Mouse (Mus musculus) hindbrain, embryonic 10.5 days (tissue): ENCODE measurements at regions not wholly inside any gene's neighbourhood (a gene's known extent, or its start where the extent isn't known, plus 50 kb on each side); places are given as distances from the start of the nearest gene placed in this dataset.
A peak's percentile ranks its signal among the peaks of the same experiment; 100 is the strongest.
"Not testable (repeated sequence)": the region's sequence is repeated elsewhere in the genome, so short reads cannot be mapped to it uniquely, and the experiment has no call there.

Experiments
- DNase-seq: peaks from one replicate; pipeline ENCODE4 v3.0.0-alpha.2; 2017; ENCODE audit warnings: low spot score
- H3K27ac ChIP-seq: fragments of 300-500 bp; sonication (generic); 2 replicates; pipeline ENCODE4 v1.5.1; 2016; ENCODE audit warnings: mild to moderate bottlenecking, moderate library complexity
- H3K27me3 ChIP-seq: fragments of 300-500 bp; sonication (generic); 2 replicates; pipeline ENCODE4 v1.6.1; 2016; ENCODE audit warnings: mild to moderate bottlenecking; ENCODE audit not compliant: poor library complexity, insufficient read depth, severe bottlenecking
- H3K36me3 ChIP-seq: fragments of 300-500 bp; sonication (generic); 2 replicates; pipeline ENCODE4 v1.6.1; 2016; ENCODE audit warnings: mild to moderate bottlenecking, moderate library complexity
- H3K4me1 ChIP-seq: fragments of 300-500 bp; sonication (generic); replicated peaks from 2 replicates; pipeline ENCODE4 v1.6.1; 2016; ENCODE audit warnings: mild to moderate bottlenecking
- H3K4me3 ChIP-seq: fragments of 300-500 bp; sonication (generic); 2 replicates; pipeline ENCODE4 v1.5.1; 2016; ENCODE audit warnings: mild to moderate bottlenecking, moderate library complexity
- H3K9me3 ChIP-seq: fragments of 300-500 bp; sonication (generic); 2 replicates; pipeline ENCODE4 v1.6.1; 2016; ENCODE audit warnings: mild to moderate bottlenecking, moderate library complexity
- WGBS: fragments of 180-500 bp; shearing (Covaris S2); methylation state at CpG from one replicate; pipeline ENCODE4 v1.1.7; 2016; 5-methylcytosine and 5-hydroxymethylcytosine counted together

DNA sequence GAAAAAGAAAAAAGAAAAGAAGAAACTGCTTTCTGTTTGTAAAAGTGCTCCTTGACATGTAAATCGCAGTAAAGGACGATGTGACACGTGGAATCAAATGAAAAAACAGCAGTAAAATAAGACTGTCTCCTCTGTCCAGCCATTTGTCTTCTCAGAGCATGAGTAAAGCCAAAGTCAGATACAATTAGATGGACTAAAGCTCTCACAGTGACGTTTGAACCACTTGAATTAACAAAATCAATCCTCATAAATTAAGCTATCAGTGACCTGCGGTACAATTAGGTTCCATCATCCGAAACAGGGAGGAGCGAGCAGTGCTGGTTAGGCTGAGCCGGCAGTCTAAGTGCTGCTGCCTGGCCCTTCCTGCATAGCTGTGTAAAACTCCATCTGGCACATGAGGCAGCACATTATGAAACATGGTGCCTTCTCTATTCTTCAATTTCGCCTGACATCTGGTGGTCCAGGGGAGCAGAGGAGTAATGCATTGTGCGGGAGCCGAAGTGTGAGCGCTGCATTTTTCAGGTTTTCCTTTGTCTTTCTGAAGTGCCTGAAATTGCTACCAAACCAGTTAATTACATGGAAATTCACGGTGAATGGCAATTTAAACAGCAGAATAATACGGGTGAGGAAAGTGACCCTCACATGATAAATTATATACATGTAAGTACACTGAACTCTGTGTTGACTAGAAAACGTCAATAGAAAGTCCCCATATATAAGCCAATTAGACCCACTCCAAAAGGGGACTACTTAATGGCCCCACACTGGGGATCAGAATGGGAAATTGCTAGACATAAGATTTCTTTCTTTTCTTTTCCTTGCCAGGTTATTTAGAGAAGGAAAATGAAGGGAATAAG, 118.1 kb downstream of the Mmrn1 start:
- H3K27ac ChIP-seq = peak overlapping the region; percentile 46
- no peaks in the 10 kb centered on the region for H3K36me3 ChIP-seq
- H3K4me1 ChIP-seq = peaks cover 15% of the 10 kb centered on the region; the same call in 1 of the 2 replicates
- peaks cover 8% of the 10 kb centered on the region for H3K27me3 ChIP-seq
- 56% methylated on average over 15 of the region's 15 CpGs for WGBS
- DNase-seq = peak; percentile 53
- H3K9me3 ChIP-seq = no peaks in the 10 kb centered on the region
- H3K4me3 ChIP-seq = no peak overlapping the region

DNA sequence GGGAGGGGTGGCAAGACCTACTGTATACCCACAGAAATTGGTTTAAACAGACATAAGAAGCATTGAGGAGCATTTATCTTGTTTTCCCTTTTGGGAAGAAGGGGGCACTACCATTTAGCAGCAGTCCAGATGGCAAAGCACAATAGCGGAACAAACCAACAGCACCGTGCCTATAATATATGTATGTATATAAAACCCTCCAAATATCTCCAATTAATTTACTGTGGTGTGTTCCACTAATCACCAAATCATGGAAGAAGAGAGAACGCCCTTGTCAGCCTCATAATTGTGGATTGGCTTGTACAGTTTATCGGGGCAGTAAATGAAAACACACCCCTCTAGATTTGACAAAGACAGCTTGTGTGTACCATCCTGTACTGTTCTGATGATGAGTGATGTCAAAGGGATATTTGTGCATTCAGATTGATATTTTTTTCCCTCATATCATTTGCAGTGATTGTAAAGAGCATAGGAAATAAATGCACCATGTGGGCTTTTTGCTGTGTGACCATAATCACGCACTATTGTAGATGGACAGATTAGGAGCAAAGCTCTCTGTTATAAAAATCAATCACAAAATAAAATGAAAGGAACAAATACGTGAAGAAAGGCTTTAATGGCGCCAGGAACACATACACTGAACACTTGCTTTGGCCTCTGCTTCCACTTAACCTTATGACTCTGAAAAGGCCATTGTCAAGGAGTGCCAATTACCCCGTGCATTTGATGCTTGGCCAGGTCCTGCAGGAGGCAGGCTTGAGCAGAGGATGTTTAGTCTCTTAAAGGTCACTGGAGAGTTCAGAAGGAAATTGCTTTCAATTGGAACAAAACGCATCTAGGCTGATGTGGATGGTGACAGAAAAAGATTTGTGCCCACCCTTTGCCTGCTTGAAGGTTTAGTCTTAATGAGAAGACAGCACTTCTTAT, 119.0 kb downstream of the Mmrn1 start:
- peak overlapping the region; percentile 46 for H3K27ac ChIP-seq
- DNase-seq = peak; percentile 12

DNA sequence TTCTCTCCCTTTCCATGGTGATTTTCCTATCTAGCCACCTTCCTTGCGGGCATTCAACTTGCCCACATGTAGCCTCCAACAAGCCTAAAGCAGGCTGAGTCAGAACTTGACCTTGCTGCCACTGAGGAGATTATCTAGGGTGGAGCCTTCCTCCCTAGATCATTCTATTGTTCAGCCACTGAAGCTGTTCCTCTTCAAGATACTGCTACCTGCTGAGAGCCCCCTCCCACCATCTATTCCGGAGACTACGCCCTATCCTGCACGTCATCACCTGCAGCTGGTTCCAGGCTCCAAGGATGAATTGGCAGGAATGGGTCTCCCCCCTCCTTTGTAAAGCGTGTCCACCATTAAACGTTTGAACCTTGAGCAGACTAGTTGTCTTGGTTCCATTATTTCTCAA, 122.9 kb downstream of the Mmrn1 start:
- H3K9me3 ChIP-seq, H3K27ac ChIP-seq, DNase-seq, H3K36me3 ChIP-seq, H3K27me3 ChIP-seq, H3K4me3 ChIP-seq: not testable (repeated sequence)
- H3K4me1 ChIP-seq = peaks cover 13% of the 10 kb centered on the region; the same call in 1 of the 2 replicates
- whole genome bisulfite sequencing = 82% methylated on average over 6 of the region's 6 CpGs

More for the DNA sequence above, 119.0 kb downstream of the Mmrn1 start:
- peaks cover 15% of the 10 kb centered on the region; the same call in 1 of the 2 replicates for H3K4me1 ChIP-seq
- no peak overlapping the region for H3K4me3 ChIP-seq
- H3K9me3 ChIP-seq = no peaks in the 10 kb centered on the region
- WGBS = 73% methylated on average over 9 of the region's 9 CpGs
- H3K36me3 ChIP-seq = no peaks in the 10 kb centered on the region
- peaks cover 8% of the 10 kb centered on the region for H3K27me3 ChIP-seq

DNA sequence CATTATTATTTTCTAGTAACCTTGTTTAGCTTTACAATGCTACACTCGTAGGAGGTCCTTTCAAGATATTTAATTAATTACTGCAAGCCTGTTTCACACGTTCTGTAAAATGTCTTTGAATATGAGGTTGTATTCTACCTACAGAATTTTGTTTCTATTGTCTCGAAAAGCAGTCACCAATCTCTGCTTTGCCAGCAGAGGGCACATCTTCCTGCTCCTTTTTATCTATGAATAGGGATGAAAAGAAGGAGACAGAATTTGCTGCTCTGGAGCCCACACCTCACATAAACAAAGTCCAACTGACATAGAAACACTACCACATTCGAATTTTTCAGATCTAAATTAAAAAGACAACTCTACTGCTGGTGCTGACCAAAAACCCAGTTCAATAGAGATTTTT, 117.0 kb upstream of the Ccser1 start:
- no peaks in the 10 kb centered on the region for H3K36me3 ChIP-seq
- H3K9me3 ChIP-seq = no peaks in the 10 kb centered on the region
- no peak overlapping the region for H3K27ac ChIP-seq
- no peaks in the 10 kb centered on the region for H3K27me3 ChIP-seq
- WGBS = 46% methylated on average over 4 of the region's 4 CpGs
- DNase-seq = no peak
- no peak overlapping the region for H3K4me3 ChIP-seq
- H3K4me1 ChIP-seq = peaks cover 16% of the 10 kb centered on the region

DNA sequence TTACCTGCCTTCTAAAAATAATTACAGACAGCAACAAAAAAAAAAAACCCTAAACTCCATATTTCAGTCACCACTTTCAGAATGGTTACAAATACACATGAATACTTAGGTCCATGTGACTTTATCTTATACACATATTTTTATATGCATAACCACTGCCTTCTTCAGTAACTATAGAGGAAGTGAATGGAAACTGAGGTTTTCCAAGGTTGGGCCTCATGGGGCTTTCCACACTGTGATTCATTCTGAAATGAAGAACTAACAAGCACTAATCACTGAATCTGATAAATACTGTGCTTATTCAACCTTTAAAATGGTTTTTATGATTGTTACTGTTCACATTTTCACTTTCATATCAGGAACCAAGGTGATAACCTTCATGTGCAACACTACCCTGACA, 114.4 kb upstream of the Ccser1 start:
- no peaks in the 10 kb centered on the region for H3K36me3 ChIP-seq
- H3K4me1 ChIP-seq = peaks cover 18% of the 10 kb centered on the region
- H3K4me3 ChIP-seq = no peak overlapping the region
- no peaks in the 10 kb centered on the region for H3K9me3 ChIP-seq
- no peak for DNase-seq
- H3K27ac ChIP-seq = no peak overlapping the region
- no peaks in the 10 kb centered on the region for H3K27me3 ChIP-seq

- H3K36me3 ChIP-seq = no peaks in the 10 kb centered on the region
- WGBS = 54% methylated on average over 10 of the region's 10 CpGs
- H3K9me3 ChIP-seq = no peaks in the 10 kb centered on the region
- peaks cover 18% of the 10 kb centered on the region for H3K4me1 ChIP-seq
- H3K27me3 ChIP-seq = no peaks in the 10 kb centered on the region
- DNase-seq = no peak
- peak overlapping the region; percentile 62 for H3K27ac ChIP-seq
- H3K4me3 ChIP-seq = no peak overlapping the region
Observed at GRCm38 (mm10) chr6:61066501-61067282, 113.4 kb upstream of the Ccser1 start.

- H3K4me3 ChIP-seq = peak overlapping the region; percentile 14; the same call in 1 of the 2 replicates
- H3K27ac ChIP-seq = peak overlapping the region; percentile 62
- H3K27me3 ChIP-seq = no peaks in the 10 kb centered on the region
- no peak for DNase-seq
- 35% methylated on average over 10 of the region's 10 CpGs for WGBS
- peaks cover 18% of the 10 kb centered on the region for H3K4me1 ChIP-seq
- H3K9me3 ChIP-seq = no peaks in the 10 kb centered on the region
- no peaks in the 10 kb centered on the region for H3K36me3 ChIP-seq
Observed at GRCm38 (mm10) chr6:61067355-61068116, 112.6 kb upstream of the Ccser1 start.

DNA sequence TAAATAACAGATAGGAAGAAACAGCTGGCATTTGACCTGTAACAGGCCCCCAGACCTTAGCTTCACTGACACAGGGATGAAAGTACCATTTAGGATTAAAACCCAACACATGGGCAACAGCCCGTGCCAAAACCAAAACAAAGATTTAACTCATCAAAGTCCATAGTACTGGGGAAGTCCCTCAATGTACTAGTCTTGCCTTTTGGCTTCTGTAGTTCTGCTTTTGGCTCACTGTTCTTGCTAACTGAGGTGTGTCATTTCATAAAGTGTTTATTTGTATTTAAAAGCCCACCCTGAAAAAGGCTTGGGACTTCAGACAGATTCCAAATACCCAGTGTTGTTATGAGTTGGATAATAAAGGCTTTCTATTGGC, 112.0 kb upstream of the Ccser1 start:
- H3K4me1 ChIP-seq = peaks cover 18% of the 10 kb centered on the region
- H3K27me3 ChIP-seq = no peaks in the 10 kb centered on the region
- WGBS = 28% methylated on average over 1 of the region's 1 CpGs
- no peaks in the 10 kb centered on the region for H3K9me3 ChIP-seq
- peak overlapping the region; percentile 14; the same call in 1 of the 2 replicates for H3K4me3 ChIP-seq
- H3K36me3 ChIP-seq = no peaks in the 10 kb centered on the region
- DNase-seq = no peak
- H3K27ac ChIP-seq = 0 out of 2 replicates have a peak overlapping the region, but pooled peaks have one; percentile 54

GRCm38 (mm10) chr6:61073267-61073666, 106.9 kb upstream of the Ccser1 start:
- 94% methylated on average over 3 of the region's 3 CpGs for WGBS
- no peaks in the 10 kb centered on the region for H3K36me3 ChIP-seq
- no peak overlapping the region for H3K4me3 ChIP-seq
- no peak for DNase-seq
- H3K27ac ChIP-seq = no peak overlapping the region
- H3K9me3 ChIP-seq = no peaks in the 10 kb centered on the region
- peaks cover 1% of the 10 kb centered on the region for H3K4me1 ChIP-seq
- H3K27me3 ChIP-seq = no peaks in the 10 kb centered on the region

GRCm38 (mm10) chr6:61073794-61074193, 106.3 kb upstream of the Ccser1 start:
- Histone ChIP-seq H3K9me3 (no peaks in the 10 kb centered on the region), H3K27ac (no peak overlapping the region), H3K4me1 (no peaks in the 10 kb centered on the region), H3K27me3 (no peaks in the 10 kb centered on the region), H3K36me3 (no peaks in the 10 kb centered on the region), H3K4me3 (no peak overlapping the region)
- DNase-seq = no peak
- 69% methylated on average over 2 of the region's 2 CpGs for WGBS

DNA sequence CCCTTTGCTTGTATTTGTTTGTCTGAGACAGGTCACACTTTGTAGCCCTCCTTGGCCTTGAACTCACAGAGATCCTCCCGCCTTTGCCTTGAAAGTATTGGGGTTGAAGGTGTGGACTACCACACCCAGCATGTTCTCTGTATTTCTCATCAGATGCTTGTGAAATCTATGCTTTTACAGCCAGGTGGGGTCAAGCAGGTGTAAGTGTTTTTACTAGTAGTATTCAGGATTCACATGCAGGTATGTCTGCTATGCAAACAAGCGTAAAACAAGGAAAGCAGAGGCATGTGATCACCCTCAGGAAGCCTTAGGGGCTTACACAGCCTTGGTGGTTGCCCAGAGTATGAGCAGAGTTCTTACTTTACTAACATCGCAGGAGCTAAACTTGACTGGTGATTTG, 105.4 kb upstream of the Ccser1 start:
- Histone ChIP-seq H3K4me1 (no peaks in the 10 kb centered on the region), H3K27ac (no peak overlapping the region), H3K36me3 (no peaks in the 10 kb centered on the region), H3K27me3 (no peaks in the 10 kb centered on the region), H3K4me3 (no peak overlapping the region), H3K9me3 (no peaks in the 10 kb centered on the region)
- WGBS = 88% methylated on average over 3 of the region's 3 CpGs
- no peak for DNase-seq

GRCm38 (mm10) chr6:61078559-61078958, 101.6 kb upstream of the Ccser1 start:
- Histone ChIP-seq H3K27ac (no peak overlapping the region), H3K27me3 (no peaks in the 10 kb centered on the region), H3K36me3 (no peaks in the 10 kb centered on the region), H3K9me3 (no peaks in the 10 kb centered on the region), H3K4me1 (peaks cover 20% of the 10 kb centered on the region), H3K4me3 (no peak overlapping the region)
- WGBS = 85% methylated on average over 3 of the region's 3 CpGs
- no peak for DNase-seq
